Mouse (Mus musculus) neural tube, embryonic 15.5 days (tissue): ENCODE measurements around the gene Sinhcaf. TPM values are rescaled to one million over a fixed set of nuclear protein-coding genes. Genes with fewer than 3 reads are reported as not detected.
"Not testable (repeated sequence)": the region's sequence is repeated elsewhere in the genome, so short reads cannot be mapped to it uniquely, and the experiment has no call there.

Experiments
- ATAC-seq: fragments of 200-750 bp; cut with Nextera tagmentation; 2 replicates; pipeline ENCODE4 v1.8.0; 2017; ENCODE audit warnings: mild to moderate bottlenecking, moderate TSS enrichment, moderate library complexity; ENCODE audit not compliant: low FRiP score
- H3K27ac ChIP-seq: fragments of 300-500 bp; sonication (generic); replicated peaks from 2 replicates; pipeline ENCODE4 v1.5.1; 2015; ENCODE audit warnings: mild to moderate bottlenecking, inconsistent platforms
- H3K27me3 ChIP-seq: fragments of 300-500 bp; sonication (generic); replicated peaks from 2 replicates; pipeline ENCODE4 v1.6.1; 2015; ENCODE audit warnings: inconsistent platforms
- H3K36me3 ChIP-seq: fragments of 300-500 bp; sonication (generic); 2 replicates; pipeline ENCODE4 v1.6.1; 2015; ENCODE audit warnings: inconsistent platforms
- H3K4me1 ChIP-seq: fragments of 300-500 bp; sonication (generic); 2 replicates; pipeline ENCODE4 v1.6.1; 2015; ENCODE audit warnings: inconsistent platforms
- H3K4me2 ChIP-seq: fragments of 300-500 bp; sonication (generic); 2 replicates; pipeline ENCODE4 v1.6.1; 2015; ENCODE audit warnings: inconsistent platforms, mild to moderate bottlenecking, moderate library complexity
- H3K4me3 ChIP-seq: fragments of 300-500 bp; sonication (generic); replicated peaks from 2 replicates; pipeline ENCODE4 v1.5.1; 2015; ENCODE audit warnings: mild to moderate bottlenecking, inconsistent platforms
- H3K9ac ChIP-seq: fragments of 300-500 bp; sonication (generic); replicated peaks from 2 replicates; pipeline ENCODE4 v1.6.1; 2015; ENCODE audit warnings: mild to moderate bottlenecking, inconsistent platforms
- H3K9me3 ChIP-seq: fragments of 300-500 bp; sonication (generic); replicated peaks from 2 replicates; pipeline ENCODE4 v1.6.1; 2016; ENCODE audit warnings: inconsistent platforms
- whole genome bisulfite sequencing: fragments of 180-500 bp; shearing (Covaris S2); methylation state at CpG from one replicate; pipeline ENCODE4 v1.1.7; 2015; ENCODE audit warnings: mixed read lengths; 5-methylcytosine and 5-hydroxymethylcytosine counted together
- polyA plus RNA-seq: library from polyadenylated mRNA; unstranded; fragments of >200 nt; fragmentation: Nextera tagmentation; extraction: Ambion mirVana; gene quantifications from 2 replicates; pipeline ENCODE4 v1.2.1, GENCODE M21; 2015

Gene Sinhcaf
- polyA plus RNA-seq, 1 experiment from 2014 or later = 26.7 TPM

DNA sequence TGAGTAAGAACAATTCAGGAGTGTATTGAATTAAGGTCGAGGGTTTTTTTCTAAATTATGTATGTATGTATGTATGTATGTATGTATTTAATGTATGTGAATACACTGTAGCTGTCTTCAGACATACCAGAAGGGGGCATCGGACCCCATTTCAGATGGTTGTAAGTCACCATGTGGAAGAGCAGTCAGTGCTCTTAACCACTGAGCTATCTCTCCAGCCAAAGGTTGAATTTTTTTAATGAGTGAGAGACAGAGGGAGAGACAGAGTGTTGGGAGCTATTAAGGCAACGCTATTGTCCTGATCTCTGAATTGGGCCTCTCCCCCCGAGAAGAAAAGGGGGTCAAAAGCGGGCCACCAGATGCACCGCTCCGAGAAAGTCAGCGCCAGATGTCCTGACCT is 34.4 kb downstream of the Sinhcaf start:
- not testable (repeated sequence) for H3K4me2 ChIP-seq, H3K4me3 ChIP-seq, H3K36me3 ChIP-seq, H3K9me3 ChIP-seq, H3K4me1 ChIP-seq, H3K27me3 ChIP-seq, H3K27ac ChIP-seq, ATAC-seq, H3K9ac ChIP-seq
- 87% methylated on average over 8 of the region's 8 CpGs for WGBS

DNA sequence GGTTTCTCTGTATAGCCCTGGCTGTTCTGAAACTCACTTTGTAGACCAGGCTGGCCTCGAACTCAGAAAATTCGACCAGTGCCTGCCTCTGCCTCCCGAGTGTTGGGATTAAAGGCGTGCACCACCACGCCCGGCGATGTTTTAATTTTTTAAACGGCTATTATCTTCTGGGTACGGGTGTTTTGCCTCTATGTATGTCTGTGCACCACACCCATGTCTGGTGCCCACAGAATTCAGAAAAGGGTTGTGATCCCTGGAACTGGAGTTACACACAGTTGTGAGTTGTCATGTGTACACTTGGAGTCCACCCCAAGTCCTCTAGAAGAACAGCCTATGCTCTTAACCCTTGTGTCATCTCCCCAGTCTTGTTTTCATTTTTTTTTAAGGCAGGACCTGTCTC is 39.3 kb downstream of the Sinhcaf start:
- H3K36me3 ChIP-seq = no peaks in the 10 kb centered on the region
- 95% methylated on average over 9 of the region's 9 CpGs for WGBS
- H3K9ac ChIP-seq = no peak overlapping the region
- no peaks in the 10 kb centered on the region for H3K27me3 ChIP-seq
- H3K4me3 ChIP-seq = no peak overlapping the region
- no peaks in the 10 kb centered on the region for H3K4me1 ChIP-seq
- no peak overlapping the region for H3K4me2 ChIP-seq
- no peak overlapping the region for H3K27ac ChIP-seq
- no peaks in the 10 kb centered on the region for H3K9me3 ChIP-seq
- no peak for ATAC-seq

DNA sequence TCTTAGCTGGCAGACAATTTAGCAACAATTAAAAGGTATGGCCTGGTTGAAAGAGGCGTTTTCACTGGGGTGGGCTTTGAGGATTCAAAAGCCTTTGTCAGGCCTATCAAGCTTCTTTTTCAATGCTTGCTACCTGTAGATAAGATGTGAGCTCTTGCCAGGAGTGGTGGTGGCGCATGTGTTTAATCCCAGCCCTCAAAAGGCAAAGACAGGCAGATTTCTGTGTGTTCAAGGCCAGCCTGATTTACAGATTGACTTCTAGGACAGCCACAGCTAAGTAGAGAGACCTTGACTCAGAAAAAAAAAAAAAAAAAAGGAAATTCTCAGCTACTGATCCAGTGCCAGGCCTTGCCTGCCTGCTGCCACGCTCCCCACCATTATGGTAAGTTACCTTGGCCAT is 43.5 kb downstream of the Sinhcaf start:
- no peaks in the 10 kb centered on the region for H3K36me3 ChIP-seq
- no peaks in the 10 kb centered on the region for H3K9me3 ChIP-seq
- no peak overlapping the region for H3K27ac ChIP-seq
- no peaks in the 10 kb centered on the region for H3K4me1 ChIP-seq
- no peak overlapping the region for H3K4me2 ChIP-seq
- WGBS = 77% methylated on average over 3 of the region's 3 CpGs
- no peak for ATAC-seq
- H3K4me3 ChIP-seq = no peak overlapping the region
- no peak overlapping the region for H3K9ac ChIP-seq
- H3K27me3 ChIP-seq = no peaks in the 10 kb centered on the region

DNA sequence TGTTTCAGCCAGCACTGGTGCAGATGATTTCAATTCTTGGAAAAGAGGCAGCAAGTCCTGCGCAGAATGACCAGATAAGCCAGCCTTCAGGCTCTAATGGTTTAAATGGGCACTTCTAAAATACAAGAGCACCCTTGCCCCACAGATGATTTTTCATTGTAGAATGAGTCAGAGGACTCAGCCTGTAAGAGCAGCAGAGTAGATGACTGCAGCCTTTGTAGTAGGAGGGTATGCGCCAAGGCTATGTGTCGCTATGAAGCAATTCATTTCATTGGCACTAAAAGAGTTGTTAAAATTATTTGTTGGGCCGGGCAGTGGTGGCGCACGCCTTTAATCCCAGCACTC is 49.8 kb downstream of the Sinhcaf start:
- Histone ChIP-seq H3K4me1 (peaks cover 13% of the 10 kb centered on the region), H3K9me3 (no peaks in the 10 kb centered on the region), H3K4me3 (peak overlapping the region; percentile 81), H3K9ac (peak overlapping the region; percentile 69), H3K36me3 (no peaks in the 10 kb centered on the region), H3K27me3 (no peaks in the 10 kb centered on the region), H3K27ac (peak overlapping the region; percentile 95), H3K4me2 (peak overlapping the region; percentile 87)
- ATAC-seq = peak; percentile 48
- WGBS = 40% methylated on average over 6 of the region's 6 CpGs

DNA sequence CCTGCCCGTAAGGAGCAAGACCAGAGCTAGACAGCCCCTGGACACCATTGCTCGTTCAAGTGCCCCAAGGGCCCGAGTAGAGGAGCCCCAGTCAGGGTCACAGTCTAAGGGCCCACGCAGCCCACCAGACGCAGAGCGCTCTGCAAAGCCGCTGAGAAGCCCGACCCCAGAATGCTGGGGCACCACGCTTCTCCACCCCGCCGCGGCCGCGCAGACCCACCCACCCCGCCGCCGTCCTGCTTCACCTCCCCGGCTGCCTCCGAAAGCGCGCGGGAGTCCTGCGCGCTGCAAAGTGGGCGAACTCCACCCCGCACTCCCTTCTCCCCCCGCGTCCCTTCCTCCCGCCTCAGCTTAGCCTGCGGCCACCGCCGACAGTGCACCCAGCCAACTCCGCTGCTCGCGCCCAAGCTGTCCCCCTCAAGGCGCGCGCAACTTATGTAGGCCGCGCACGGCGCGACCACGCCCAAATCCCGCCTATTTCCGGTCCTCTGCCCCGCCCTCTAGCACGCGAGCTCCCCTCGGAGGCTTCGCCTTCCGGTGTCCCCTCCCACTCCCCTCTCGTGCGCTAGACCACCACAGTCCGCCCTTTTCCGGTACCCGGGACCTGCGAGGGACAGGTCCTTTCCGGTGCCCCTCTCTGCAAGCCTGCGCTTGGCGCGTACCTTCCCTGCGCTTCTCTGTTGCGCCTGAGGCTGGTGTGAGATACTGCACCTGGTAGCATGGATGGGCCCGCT is 50.3 kb downstream of the Sinhcaf start, which contains the start of gene Caprin2:
Caprin2 (minus strand) TSS at position 465 of the 734 bp plus-strand sequence.
- Histone ChIP-seq H3K4me2 (peak within 1 kb of the TSS; percentile 87), H3K4me3 (peak within 1 kb of the TSS; percentile 81), H3K36me3 (no peaks in the 10 kb centered on the region), H3K27ac (peak within 1 kb of the TSS; percentile 95), H3K9me3 (no peaks in the 10 kb centered on the region), H3K4me1 (peaks cover 13% of the 10 kb centered on the region), H3K9ac (peak within 1 kb of the TSS; percentile 69), H3K27me3 (no peaks in the 10 kb centered on the region)
- peak; percentile 100 for ATAC-seq
- under 1% methylated on average over 65 of the region's 65 CpGs for WGBS

DNA sequence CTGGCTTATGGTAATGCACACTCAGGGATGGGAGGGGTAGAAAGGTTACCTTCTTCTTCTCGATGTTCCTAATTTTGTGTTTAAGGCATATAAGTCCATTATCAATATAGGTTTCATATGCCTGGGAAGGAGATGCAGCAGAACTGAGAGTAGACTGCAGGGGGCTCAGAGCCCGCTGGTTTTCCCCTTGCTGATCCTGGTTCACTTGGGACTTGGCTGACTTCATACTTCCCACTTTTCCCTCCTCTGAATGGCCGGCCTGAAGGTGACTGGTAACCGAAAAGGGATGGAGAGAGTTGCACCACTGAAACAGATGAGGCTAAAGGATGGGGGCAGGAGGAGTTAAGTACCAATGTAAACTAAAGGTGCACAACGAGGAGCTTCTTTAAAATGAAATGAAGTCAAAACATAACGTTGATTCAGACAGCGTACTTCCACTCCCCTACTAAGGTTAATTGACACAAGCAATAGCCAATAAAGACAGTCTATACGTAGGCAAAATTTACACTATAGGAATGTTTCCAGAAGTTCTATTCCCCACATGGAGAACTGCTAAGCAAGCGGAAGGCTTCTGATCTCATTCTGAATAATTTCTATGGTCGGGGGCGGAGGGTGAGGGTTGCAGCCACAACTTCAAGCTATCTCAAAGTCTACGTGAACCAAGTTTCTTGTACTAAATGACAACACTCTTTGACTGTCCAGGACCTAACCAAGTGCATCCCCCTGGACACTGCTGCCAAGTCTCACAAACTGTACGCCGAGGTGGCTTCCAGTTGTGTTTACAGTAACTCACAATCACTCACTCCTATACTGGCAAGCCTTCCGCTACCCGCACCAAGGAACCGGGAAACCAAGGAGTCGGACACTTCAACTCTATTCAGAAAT is 51.1 kb downstream of the Sinhcaf start:
- H3K9ac ChIP-seq = peak overlapping the region; percentile 69
- no peak; the same call in 1 of the 2 replicates for ATAC-seq
- WGBS = 16% methylated on average over 18 of the region's 18 CpGs
- H3K36me3 ChIP-seq = no peaks in the 10 kb centered on the region
- H3K27ac ChIP-seq = peak overlapping the region; percentile 95
- peaks cover 13% of the 10 kb centered on the region for H3K4me1 ChIP-seq
- no peaks in the 10 kb centered on the region for H3K9me3 ChIP-seq
- H3K4me3 ChIP-seq = peak overlapping the region; percentile 81
- peak overlapping the region; percentile 87 for H3K4me2 ChIP-seq
- H3K27me3 ChIP-seq = no peaks in the 10 kb centered on the region

DNA sequence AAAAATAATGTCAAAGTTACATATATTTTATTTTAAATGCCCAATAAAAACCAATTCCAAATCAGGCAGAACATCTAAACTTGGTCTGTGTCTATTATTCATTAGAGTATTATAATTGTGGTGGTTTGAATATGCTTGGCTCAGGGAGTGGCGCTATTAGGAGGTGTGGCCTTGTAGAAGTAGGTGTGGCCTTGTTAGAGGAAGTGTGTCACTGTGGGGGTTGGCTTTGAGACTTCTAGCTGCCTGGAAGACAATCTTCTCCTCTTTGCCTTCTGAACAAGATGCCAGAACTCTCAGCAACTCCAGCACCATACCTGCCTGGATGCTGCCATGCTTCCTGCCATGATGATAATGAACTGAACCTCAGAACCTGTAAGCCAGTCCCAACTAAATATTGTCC is 72.4 kb downstream of the Sinhcaf start:
- no peak for ATAC-seq
- H3K4me2 ChIP-seq = no peak overlapping the region
- no peak overlapping the region for H3K27ac ChIP-seq
- H3K4me3 ChIP-seq = no peak overlapping the region
- 0 out of 2 replicates have a peak, but pooled peaks cover 4% of the 10 kb centered on the region for H3K36me3 ChIP-seq
- no peaks in the 10 kb centered on the region for H3K4me1 ChIP-seq
- H3K27me3 ChIP-seq = no peaks in the 10 kb centered on the region
- WGBS = 100% methylated on average over 1 of the region's 1 CpGs
- no peak overlapping the region for H3K9ac ChIP-seq
- H3K9me3 ChIP-seq = no peaks in the 10 kb centered on the region

Other genes starting within 250 kb of the Sinhcaf start
- gene Ipo8, start 115.0 kb downstream of the Sinhcaf start, polyA plus RNA-seq = 15.6 and 17.2 TPM in 2 replicates
- 10.6 and 12.9 TPM in 2 replicates for gene Caprin2, start 50.2 kb downstream of the Sinhcaf start, polyA plus RNA-seq
- 12.0 and 13.5 TPM in 2 replicates for gene Dennd5b, start 155.2 kb upstream of the Sinhcaf start, polyA plus RNA-seq
- gene Gm10203, start 183.7 kb upstream of the Sinhcaf start, polyA plus RNA-seq = not detected in 2 replicates
- gene Etfbkmt, start 193.4 kb upstream of the Sinhcaf start, polyA plus RNA-seq = 7.6 and 9.8 TPM in 2 replicates
- 82.0 and 106 TPM in 2 replicates for gene Amn1, start 242.2 kb upstream of the Sinhcaf start, polyA plus RNA-seq